Comparison of ENCODE assay signal across 13 mouse cellular contexts in genomic region chr4:45500381-45500780, GRCm38 (mm10). TPM values are rescaled to one million over a fixed set of nuclear protein-coding genes. Genes with fewer than 3 reads are reported as not detected.
DNase-seq lines count a peak whose midpoint lies in the region; ATAC-seq and TF ChIP-seq lines count a peak whose summit lies in the region.
"Had no signal": no experiment of that assay in that cellular context is flagged by ENCODE, and none has a peak within 500 bp of the region (broad histone marks: within the 10 kb centered on the region; RNA-seq: fewer than 3 reads in every experiment).

No protein-coding gene starts in this region.

- 0 out of 2 replicates have a peak, but pooled peaks have one; percentile 7 for ATAC-seq in heart, embryonic 12.5 days (ENCODE audit: insufficient number of reproducible peaks, low FRiP score)
- ATAC-seq in intestine, embryonic 16.5 days, result peak; percentile 59
- peak; percentile 38; the same call in 1 of the 2 replicates for ATAC-seq in stomach, embryonic 16.5 days (ENCODE audit: insufficient read depth, low FRiP score)
- ATAC-seq in megakaryocyte progenitor cell, adult 5-6 weeks (replicated peaks; ENCODE audit: poor library complexity), result no peak
- ATAC-seq: CD4-positive, CD25-positive, alpha-beta regulatory T cell, adult 4 months had no signal

- H3K9ac ChIP-seq in heart, embryonic 12.5 days, result no peak overlapping the region
- H3K9ac ChIP-seq in intestine, embryonic 16.5 days (ENCODE audit: low read depth, low read length), result 0 out of 2 replicates have a peak overlapping the region, but pooled peaks have one; percentile 6
- H3K9ac ChIP-seq in stomach, embryonic 16.5 days (ENCODE audit: low read length), result peak overlapping the region; percentile 8; the same call in 1 of the 2 replicates

- 65% methylated on average over 8 of the region's 8 CpGs for WGBS in heart, embryonic 12.5 days
- 43% methylated on average over 8 of the region's 8 CpGs for WGBS in lung, adult 2 months
- WGBS in intestine, embryonic 16.5 days, result 56% methylated on average over 8 of the region's 8 CpGs
- WGBS in stomach, embryonic 16.5 days, result 63% methylated on average over 8 of the region's 8 CpGs

- H3K4me1 ChIP-seq in heart, embryonic 12.5 days (replicated peaks), result peaks cover 91% of the 10 kb centered on the region
- H3K4me1 ChIP-seq in lung, adult 2 months (ENCODE audit: control insufficient read depth, insufficient read depth, low read length), result peaks cover 30% of the 10 kb centered on the region
- peaks cover 61% of the 10 kb centered on the region for H3K4me1 ChIP-seq in intestine, embryonic 16.5 days (ENCODE audit: control insufficient read depth, insufficient read depth, low read length)
- peaks cover 65% of the 10 kb centered on the region for H3K4me1 ChIP-seq in stomach, embryonic 16.5 days (ENCODE audit: control insufficient read depth, insufficient read depth, low read length)

- no peak overlapping the region for H3K4me2 ChIP-seq in heart, embryonic 12.5 days
- no peak overlapping the region for H3K4me2 ChIP-seq in intestine, embryonic 16.5 days (ENCODE audit: low read depth, low read length)
- no peak overlapping the region for H3K4me2 ChIP-seq in stomach, embryonic 16.5 days (ENCODE audit: low read depth, low read length)

- H3K36me3 ChIP-seq in heart, embryonic 12.5 days, result no peaks in the 10 kb centered on the region
- H3K36me3 ChIP-seq in intestine, embryonic 16.5 days (ENCODE audit: control insufficient read depth, insufficient read depth, low read length), result no peaks in the 10 kb centered on the region
- H3K36me3 ChIP-seq in stomach, embryonic 16.5 days (ENCODE audit: control insufficient read depth, insufficient read depth, low read length), result no peaks in the 10 kb centered on the region
- H3K36me3 ChIP-seq: limb, embryonic 10.5 days had no signal

- H3K27me3 ChIP-seq in heart, embryonic 12.5 days (replicated peaks), result no peaks in the 10 kb centered on the region
- no peaks in the 10 kb centered on the region for H3K27me3 ChIP-seq in intestine, embryonic 16.5 days (replicated peaks; ENCODE audit: control insufficient read depth, insufficient read depth, low read length)
- H3K27me3 ChIP-seq in stomach, embryonic 16.5 days (ENCODE audit: control insufficient read depth, insufficient read depth, low read length), result no peaks in the 10 kb centered on the region

- TF ChIP-seq POLR2A in lung, adult 2 months (IDR thresholded peaks at IDR 0.05; ENCODE audit: borderline replicate concordance, extremely low read depth, low read depth, low read length), result no peak

- intact Hi-C loops in heart, postnatal 25 days (cut with DNase I), result no loop called here

- no peak for DNase-seq in heart, postnatal 25 days (ENCODE audit: low spot score)
- DNase-seq in lung, adult 18-20 months, result peak; percentile 65 to 79
- no peak for DNase-seq in lung, adult 2 months
- DNase-seq in retina, postnatal 1 day, result no peak
- DNase-seq: adrenal gland, adult 8-10 months; cerebellum, adult 11 months; thymus, postnatal 14 days had no signal

- no peak overlapping the region for H3K27ac ChIP-seq in heart, embryonic 12.5 days (ENCODE audit: poor library complexity, severe bottlenecking)
- 0 out of 2 replicates have a peak overlapping the region, but pooled peaks have one; percentile 20 for H3K27ac ChIP-seq in intestine, embryonic 16.5 days (ENCODE audit: low read length)
- H3K27ac ChIP-seq in stomach, embryonic 16.5 days (ENCODE audit: low read length), result peak overlapping the region; percentile 43; the same call in 1 of the 2 replicates

- TF ChIP-seq CTCF in lung, adult 2 months (IDR thresholded peaks at IDR 0.05; ENCODE audit: insufficient read depth, low read length), result no peak

- H3K9me3 ChIP-seq in heart, embryonic 12.5 days (replicated peaks), result no peaks in the 10 kb centered on the region
- no peaks in the 10 kb centered on the region for H3K9me3 ChIP-seq in intestine, embryonic 16.5 days (ENCODE audit: control insufficient read depth, low read length)
- H3K9me3 ChIP-seq in stomach, embryonic 16.5 days (replicated peaks; ENCODE audit: control insufficient read depth, low read length), result no peaks in the 10 kb centered on the region
- H3K9me3 ChIP-seq: limb, embryonic 10.5 days had no signal

- no peak overlapping the region for H3K4me3 ChIP-seq in heart, embryonic 12.5 days
- no peak overlapping the region for H3K4me3 ChIP-seq in lung, adult 2 months (replicated peaks; ENCODE audit: extremely low read depth, low read depth, low read length)
- H3K4me3 ChIP-seq in intestine, embryonic 16.5 days (ENCODE audit: low read length), result no peak overlapping the region
- no peak overlapping the region for H3K4me3 ChIP-seq in stomach, embryonic 16.5 days (replicated peaks; ENCODE audit: low read length)
- H3K4me3 ChIP-seq: limb, embryonic 10.5 days had no signal

RNA-seq across cellular contexts. Expression of gene Shb, which starts 31.9 kb away (rescaled TPM):
- polyA plus RNA-seq in heart, embryonic 12.5 days (2016; fragmentation: Nextera tagmentation; extraction: Ambion mirVana), result 13.9 and 15.3 TPM in 2 replicates
- 10 to 100 TPM; 34.9 to 37.7 TPM for total RNA-seq in heart, postnatal 25 days (2021)
- 36.2 and 37.7 TPM in 2 replicates for polyA plus RNA-seq in lung, adult 2 months (2012; rRNA removed)
- 1.5 and 2.7 TPM in 2 replicates for polyA plus RNA-seq in intestine, embryonic 16.5 days (2015; fragmentation: Nextera tagmentation; extraction: Ambion mirVana)
- polyA plus RNA-seq in stomach, embryonic 16.5 days (2015; fragmentation: Nextera tagmentation; extraction: Ambion mirVana), result 2.1 and 2.7 TPM in 2 replicates
- total RNA-seq in megakaryocyte progenitor cell, adult 5-6 weeks (2015), result 1.5 TPM in 2 replicates
- 2.0 and 2.8 TPM in 2 replicates for total RNA-seq in megakaryocyte progenitor cell, adult 5-6 weeks (2017)

Comparison
In these comparisons a context has a peak if more than half of its experiments do, and no peak if none do; other contexts are left out.
1. DNase-seq: peak in lung, adult 18-20 months (2 of 2); none in heart, postnatal 25 days (single experiment), lung, adult 2 months (single experiment) and retina, postnatal 1 day (single experiment).